Mouse (Mus musculus) macrophage (primary cell): Measurements from ENCODE around the gene Plppr1. TPM values are rescaled to one million over a fixed set of nuclear protein-coding genes. Genes with fewer than 3 reads are reported as not detected.
"Not testable (repeated sequence)": the region's sequence is repeated elsewhere in the genome, so short reads cannot be mapped to it uniquely, and the experiment has no call there.

Source experiments
- H3K27ac ChIP-seq: fragments of 350-480 bp; formaldehyde crosslinking; 2 replicates; pipeline ENCODE4 v1.9.0; 2021
- H3K36me3 ChIP-seq: fragments of 350-480 bp; formaldehyde crosslinking; 2 replicates; pipeline ENCODE4 v1.9.0; 2021; ENCODE audit errors: inconsistent target
- H3K4me3 ChIP-seq: fragments of 350-480 bp; formaldehyde crosslinking; 2 replicates; pipeline ENCODE4 v1.9.0; 2021; ENCODE audit errors: inconsistent target
- H3K79me2 ChIP-seq: fragments of 350-480 bp; formaldehyde crosslinking; 2 replicates; pipeline ENCODE4 v1.9.0; 2021; ENCODE audit errors: inconsistent target
- WGBS: methylation state at CpG from one replicate; pipeline ENCODE4 v1.1.7; 2026; ENCODE audit warnings: inconsistent platforms; ENCODE audit not compliant: missing documents; 5-methylcytosine and 5-hydroxymethylcytosine counted together
- polyA plus RNA-seq: library from polyadenylated mRNA; stranded (reverse); fragments of 250-400 nt; gene quantifications from 3 replicates; pipeline ENCODE4 v1.2.4, GENCODE M21; 2018; ENCODE audit warnings: inconsistent platforms

Gene Plppr1
- polyA plus RNA-seq, 1 experiment from 2014 or later, result not detected

DNA sequence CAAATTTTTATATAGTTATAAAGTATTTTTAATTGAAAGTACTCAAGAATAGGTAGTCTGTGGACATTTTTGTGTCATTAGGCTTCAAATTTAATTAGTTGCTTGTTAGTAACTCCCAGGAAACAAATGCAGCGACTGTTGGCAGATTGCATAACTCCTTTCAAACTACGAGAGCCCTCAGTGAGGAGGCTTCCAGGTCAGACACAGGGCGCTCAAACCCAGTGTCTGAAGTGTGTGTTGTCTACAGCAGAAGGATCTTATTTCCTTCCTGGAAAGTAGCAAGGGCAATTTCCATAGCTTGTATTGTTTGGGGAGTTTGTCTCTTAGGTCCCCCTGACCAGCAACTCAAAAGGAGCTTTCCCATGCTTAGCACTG, 173.9 kb downstream of the Plppr1 start:
- Histone ChIP-seq H3K36me3 (no peaks in the 10 kb centered on the region), H3K27ac (no peak overlapping the region), H3K4me3 (no peak overlapping the region), H3K79me2 (no peaks in the 10 kb centered on the region)
- 10% methylated on average over 3 of the region's 3 CpGs for whole genome bisulfite sequencing

DNA sequence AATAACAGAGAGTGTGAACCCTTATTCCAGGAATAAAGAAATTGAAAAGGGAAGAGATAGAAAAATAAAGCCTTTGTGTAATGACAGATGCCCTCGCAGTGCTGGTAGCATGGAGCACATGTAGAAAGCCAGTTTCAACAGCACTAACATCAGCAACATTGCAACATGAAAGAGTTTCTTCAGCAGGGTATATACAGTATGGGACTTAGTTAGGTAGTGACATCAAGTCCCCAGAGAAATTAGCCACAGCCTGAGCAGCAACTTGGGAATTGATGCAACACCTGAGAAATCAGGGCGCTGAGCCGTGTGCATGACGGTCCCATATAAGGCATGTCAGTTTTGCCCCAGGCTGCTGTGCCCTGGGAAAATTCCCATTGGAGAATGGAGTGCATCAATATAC, 179.0 kb downstream of the Plppr1 start:
- Histone ChIP-seq H3K36me3 (no peaks in the 10 kb centered on the region), H3K79me2 (no peaks in the 10 kb centered on the region), H3K4me3 (no peak overlapping the region), H3K27ac (no peak overlapping the region)
- WGBS, result 91% methylated on average over 4 of the region's 4 CpGs

DNA sequence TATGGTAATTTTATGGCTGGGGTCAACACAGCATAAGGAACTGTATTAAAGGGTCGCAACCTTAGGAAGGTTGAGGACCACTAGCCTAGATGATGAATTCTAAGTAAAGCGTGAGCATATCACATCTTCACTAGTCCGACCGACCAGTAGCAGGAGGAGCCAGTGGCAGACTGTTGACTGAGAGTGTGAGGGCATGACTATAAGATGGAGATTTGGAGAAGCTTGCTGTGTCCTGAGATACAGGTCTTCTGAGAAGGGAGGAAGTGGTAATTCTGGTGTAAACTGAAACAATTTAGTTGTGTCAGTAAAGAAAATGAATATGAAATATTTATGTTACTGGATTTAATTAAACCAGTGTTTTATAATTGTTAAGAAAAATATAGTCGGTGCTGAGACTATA, 180.4 kb downstream of the Plppr1 start:
- no peak overlapping the region for H3K4me3 ChIP-seq
- no peaks in the 10 kb centered on the region for H3K79me2 ChIP-seq
- no peaks in the 10 kb centered on the region for H3K36me3 ChIP-seq
- no peak overlapping the region for H3K27ac ChIP-seq
- WGBS, result 46% methylated on average over 5 of the region's 5 CpGs

DNA sequence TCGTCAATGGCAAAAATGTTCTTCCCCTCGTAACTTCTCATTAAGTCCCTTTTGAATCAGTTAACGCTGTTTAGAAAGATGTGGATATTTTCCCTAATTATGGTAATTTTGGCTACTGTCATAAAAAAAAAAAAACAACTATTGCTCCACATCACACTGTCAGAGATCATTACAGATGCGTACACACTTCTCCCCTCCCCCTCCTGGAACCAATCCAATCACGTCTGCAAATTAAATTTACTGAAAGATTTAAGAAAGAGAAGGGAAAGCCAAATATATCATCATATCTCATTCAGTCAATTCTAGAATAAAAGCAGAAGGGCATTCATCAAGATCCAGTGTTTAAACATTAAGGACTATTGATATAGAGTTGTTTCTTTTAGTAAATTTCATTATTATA, 185.7 kb downstream of the Plppr1 start:
- Histone ChIP-seq H3K4me3 (no peak overlapping the region), H3K79me2 (no peaks in the 10 kb centered on the region), H3K36me3 (no peaks in the 10 kb centered on the region), H3K27ac (no peak overlapping the region)
- WGBS, result 54% methylated on average over 5 of the region's 5 CpGs

DNA sequence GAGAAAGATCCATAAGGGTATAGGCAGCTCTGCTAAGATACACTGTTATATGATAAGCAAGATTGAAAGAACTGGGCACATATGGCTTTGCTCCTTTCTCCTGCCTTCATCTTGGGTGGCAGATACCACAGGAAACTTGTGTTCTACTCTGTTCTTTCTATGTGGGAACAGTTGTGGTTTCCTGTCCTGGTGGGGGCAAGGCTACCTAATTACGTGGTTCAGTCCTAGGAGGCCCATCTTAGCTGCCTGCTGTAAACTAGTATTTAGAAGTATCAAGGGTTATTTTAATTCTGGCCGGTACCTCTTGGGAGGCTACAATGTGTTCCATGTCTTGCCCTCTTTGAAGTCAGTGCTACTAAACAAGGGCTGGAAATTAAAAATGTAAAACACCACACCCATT, 186.2 kb downstream of the Plppr1 start:
- Histone ChIP-seq H3K27ac (no peak overlapping the region), H3K4me3 (no peak overlapping the region), H3K79me2 (no peaks in the 10 kb centered on the region), H3K36me3 (no peaks in the 10 kb centered on the region)
- WGBS, result 3% methylated on average over 2 of the region's 2 CpGs

DNA sequence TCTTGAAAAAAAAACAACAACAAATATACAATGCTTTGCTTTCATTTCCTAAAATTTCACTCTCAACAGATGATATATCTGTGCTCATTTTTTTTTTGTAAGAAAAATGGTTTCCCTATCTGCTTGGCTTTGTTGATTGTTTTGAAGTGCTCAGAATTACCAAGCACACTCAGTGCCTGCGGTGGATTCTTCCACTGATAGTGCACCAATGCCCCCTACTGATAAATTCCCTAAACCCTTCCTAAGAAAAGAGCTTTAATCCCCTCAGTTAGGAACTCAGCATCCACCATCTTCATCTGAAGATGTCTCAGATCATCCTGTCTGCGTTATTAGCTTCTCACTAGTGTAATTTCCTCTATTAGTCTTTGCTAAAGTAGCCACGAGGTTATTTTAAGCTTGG, 192.2 kb downstream of the Plppr1 start:
- WGBS, result 36% methylated on average over 3 of the region's 3 CpGs
- H3K4me3 ChIP-seq, result no peak overlapping the region
- H3K79me2 ChIP-seq, result no peaks in the 10 kb centered on the region

DNA sequence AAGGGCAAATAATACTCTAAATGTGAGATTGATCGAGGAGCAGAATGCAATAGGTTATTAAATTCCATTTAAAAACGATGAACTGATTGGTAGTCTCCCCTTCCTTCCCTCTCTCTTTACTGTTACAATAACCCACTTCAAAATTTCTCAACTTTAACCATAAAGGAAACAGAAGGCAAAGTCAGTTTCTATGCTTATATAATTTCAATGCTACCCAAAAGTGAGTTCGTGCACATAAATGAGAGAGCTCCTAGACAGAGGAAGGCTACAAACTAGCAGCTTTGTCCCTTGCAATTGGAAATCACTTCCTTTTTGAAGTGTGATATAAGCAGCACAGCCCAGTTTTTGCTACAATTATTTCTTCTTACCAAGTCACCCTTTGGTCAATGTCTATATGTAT, 193.1 kb downstream of the Plppr1 start:
- Histone ChIP-seq H3K4me3 (no peak overlapping the region), H3K79me2 (no peaks in the 10 kb centered on the region), H3K27ac (no peak overlapping the region), H3K36me3 (no peaks in the 10 kb centered on the region)
- 0% methylated on average over 3 of the region's 3 CpGs for WGBS

More for the DNA sequence above, 192.2 kb downstream of the Plppr1 start:
- Histone ChIP-seq H3K27ac (no peak overlapping the region), H3K36me3 (no peaks in the 10 kb centered on the region)

DNA sequence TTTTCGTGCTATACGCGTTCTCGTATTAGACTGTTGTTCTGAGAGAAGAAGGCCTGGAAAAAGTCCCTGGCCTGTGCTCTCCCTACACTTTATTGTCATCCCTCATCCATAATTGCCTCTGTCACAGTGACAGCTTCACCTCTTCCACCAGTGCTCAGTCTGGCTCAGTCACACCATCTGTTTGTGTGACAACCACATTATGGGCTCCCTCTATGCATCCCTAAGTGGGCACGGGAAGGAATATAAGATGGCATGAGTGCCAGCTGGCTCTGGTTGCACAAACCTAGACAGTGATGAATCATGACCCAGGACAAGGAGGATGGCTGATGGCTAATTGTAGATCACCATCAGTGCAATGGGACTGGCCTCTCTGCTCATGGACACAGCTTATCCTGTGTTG, 219.4 kb downstream of the Plppr1 start:
- H3K36me3 ChIP-seq, result no peaks in the 10 kb centered on the region
- WGBS, result 84% methylated on average over 5 of the region's 5 CpGs
- no peak overlapping the region for H3K4me3 ChIP-seq
- H3K79me2 ChIP-seq, result no peaks in the 10 kb centered on the region
- no peak overlapping the region for H3K27ac ChIP-seq

DNA sequence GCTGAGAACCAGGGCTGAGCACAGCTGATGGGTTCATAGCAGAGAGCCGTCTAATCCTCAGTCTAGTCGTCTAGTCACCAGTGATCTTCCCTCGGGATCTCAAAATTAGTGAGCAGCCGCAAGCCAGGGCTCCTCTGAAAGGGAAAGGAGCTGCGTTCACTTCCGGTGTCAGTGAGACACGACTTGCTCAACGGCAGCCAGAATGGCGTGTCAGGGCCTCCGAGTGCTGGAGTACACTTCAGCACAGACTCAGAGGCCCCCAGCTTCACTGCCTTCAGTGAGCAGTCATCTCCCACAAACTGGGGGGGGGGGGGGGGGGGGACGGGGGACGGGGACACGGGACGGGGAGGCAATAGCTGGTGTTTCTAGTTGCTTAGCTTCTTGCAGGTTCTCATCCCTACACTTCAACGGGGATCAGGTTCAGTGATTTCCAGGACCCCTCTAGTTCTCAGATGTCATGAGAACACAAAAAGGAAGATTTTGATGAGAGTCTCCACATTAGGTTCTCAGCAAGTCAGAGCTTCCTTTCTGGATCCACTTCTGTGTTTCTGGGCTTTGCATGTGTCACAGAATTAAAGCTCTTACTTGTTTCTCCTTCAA, 225.7 kb downstream of the Plppr1 start:
- H3K36me3 ChIP-seq, result no peaks in the 10 kb centered on the region
- H3K27ac ChIP-seq, result no peak overlapping the region
- no peaks in the 10 kb centered on the region for H3K79me2 ChIP-seq
- WGBS, result 98% methylated on average over 6 of the region's 15 CpGs
- H3K4me3 ChIP-seq, result no peak overlapping the region

DNA sequence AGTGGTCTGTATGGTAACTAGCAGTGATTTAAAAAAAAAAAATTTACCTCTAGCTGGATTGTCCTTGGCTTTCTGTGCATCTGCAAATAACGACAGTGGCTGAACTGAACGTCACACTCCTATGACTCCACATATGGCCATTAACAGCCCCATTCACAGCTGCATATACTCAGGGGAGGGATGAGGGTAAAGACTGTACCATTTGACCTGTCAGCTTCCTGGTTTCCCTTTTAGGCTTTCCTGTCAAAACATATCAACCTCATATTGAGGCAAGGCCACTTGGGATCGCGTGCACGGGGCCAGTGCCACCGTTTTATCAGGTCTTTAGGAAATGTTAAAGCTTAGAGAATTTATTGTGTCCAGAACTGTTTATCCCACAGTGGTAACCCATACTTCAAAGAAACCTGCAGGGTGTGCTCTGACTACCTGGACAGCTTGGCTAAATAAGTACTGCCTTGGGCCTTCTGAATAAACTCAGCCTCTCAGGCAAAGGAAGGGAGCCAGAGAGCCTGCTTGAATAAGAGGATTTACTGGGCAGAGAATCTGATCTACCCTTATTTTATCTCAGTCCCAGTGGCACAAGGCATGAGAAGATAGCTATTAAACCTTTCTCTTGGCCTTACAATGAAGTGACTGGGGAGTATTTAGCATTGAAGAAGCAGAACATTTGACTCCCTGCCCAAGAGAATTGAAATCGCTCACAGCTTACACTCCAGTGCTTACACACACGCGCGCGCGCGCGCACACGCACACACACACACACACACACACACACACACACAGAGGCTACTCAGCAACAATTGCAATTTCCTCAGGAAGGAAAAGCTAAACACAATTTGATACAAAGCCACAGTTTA, 226.5 kb downstream of the Plppr1 start:
- no peak overlapping the region for H3K4me3 ChIP-seq
- 69% methylated on average over 15 of the region's 15 CpGs for WGBS

DNA sequence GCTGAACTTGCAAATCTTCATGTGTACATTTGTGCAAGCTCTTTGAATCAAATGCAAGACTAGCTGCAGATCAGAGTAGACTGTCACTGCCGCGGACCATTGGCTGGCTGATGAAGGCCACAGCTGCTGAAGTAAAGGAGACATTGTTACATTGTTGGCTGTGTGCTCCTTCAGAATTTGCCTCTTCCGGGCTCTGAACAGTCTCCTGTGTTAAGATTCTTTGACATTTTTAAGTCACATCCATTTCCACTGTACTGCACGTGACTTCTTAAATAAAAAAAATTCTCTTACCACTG, 227.1 kb downstream of the Plppr1 start:
- WGBS, result 25% methylated on average over 4 of the region's 4 CpGs
- Histone ChIP-seq H3K36me3 (no peaks in the 10 kb centered on the region), H3K79me2 (no peaks in the 10 kb centered on the region), H3K27ac (no peak overlapping the region), H3K4me3 (no peak overlapping the region)

More for the DNA sequence above, 226.5 kb downstream of the Plppr1 start:
- H3K27ac ChIP-seq, result no peak overlapping the region
- H3K36me3 ChIP-seq, result no peaks in the 10 kb centered on the region
- H3K79me2 ChIP-seq, result no peaks in the 10 kb centered on the region

DNA sequence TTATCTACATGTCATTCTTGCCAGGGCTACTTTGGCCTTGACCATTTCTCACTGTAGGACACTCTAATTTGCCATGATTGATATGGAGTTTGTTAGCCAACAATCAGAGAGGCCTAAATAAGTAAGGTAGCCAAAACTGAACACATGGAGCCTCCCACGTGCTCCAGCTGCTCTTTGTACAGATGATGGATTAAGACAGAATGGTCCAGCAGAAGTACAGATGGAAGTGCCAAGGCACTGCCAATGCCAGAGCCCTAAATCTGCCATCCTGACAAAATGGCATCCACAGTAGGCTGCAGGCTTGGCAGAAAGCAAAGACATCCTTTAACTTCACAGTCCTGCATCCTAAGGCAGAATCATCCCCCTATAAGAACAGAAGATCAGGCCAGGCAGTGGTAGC, 237.4 kb downstream of the Plppr1 start:
- no peak overlapping the region for H3K4me3 ChIP-seq
- no peaks in the 10 kb centered on the region for H3K79me2 ChIP-seq
- H3K27ac ChIP-seq, result no peak overlapping the region
- WGBS, result 73% methylated on average over 1 of the region's 1 CpGs
- no peaks in the 10 kb centered on the region for H3K36me3 ChIP-seq

DNA sequence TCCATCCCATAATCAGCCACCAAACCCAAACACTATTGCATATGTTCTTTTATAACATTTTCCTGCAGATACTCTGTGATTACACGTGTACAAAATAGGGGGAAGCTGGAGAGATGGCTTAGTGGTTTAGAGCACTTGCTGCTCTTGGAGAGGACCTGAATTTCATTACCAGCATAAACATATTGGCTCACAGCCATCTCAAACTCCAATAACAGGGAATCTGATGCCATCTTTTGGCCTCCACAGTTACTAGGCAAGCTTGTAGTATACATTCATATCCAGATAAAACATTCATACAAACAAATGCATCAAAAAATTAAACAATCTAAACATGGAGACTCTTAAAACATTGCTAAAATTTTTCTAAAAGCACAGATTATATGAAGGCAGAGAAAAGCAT, 240.5 kb downstream of the Plppr1 start:
- Histone ChIP-seq H3K4me3 (no peak overlapping the region), H3K27ac (no peak overlapping the region), H3K36me3 (no peaks in the 10 kb centered on the region), H3K79me2 (no peaks in the 10 kb centered on the region)
- WGBS, result 25% methylated on average over 1 of the region's 1 CpGs

DNA sequence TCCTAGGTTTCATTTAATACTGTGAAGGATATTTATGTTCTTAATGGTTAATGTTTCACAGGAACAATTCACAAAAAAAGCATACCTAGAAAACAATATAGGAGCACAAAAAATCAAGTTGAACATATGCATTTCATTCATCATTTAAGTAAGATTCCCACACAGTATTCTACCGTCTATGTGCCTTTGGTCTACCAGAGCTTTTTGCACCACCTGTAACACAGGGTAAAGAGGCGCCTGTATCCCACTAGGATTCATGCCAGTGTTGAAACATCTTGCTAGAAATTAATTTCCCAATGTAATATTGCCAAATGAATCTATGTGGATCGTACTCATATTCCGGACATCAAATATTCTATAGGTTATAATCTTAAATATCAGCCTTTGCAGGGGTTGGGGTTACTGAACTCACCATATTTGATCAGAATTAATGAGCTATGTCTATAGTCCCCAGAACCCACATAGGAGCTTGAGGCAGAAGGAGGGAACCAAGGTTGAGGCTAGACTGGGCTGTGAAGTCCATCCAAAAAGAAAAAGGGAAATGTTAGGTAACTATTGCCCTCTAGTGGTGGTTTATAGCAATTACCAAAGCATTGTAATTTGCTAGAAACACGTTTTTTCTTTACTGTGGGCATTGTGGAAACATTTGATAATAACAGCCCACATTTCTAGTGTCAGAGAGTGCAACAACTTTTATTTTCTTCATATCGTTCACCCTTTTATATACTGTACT, 263.0 kb downstream of the Plppr1 start:
- 71% methylated on average over 6 of the region's 6 CpGs for WGBS
- no peak overlapping the region for H3K27ac ChIP-seq
- H3K36me3 ChIP-seq, result no peaks in the 10 kb centered on the region
- H3K79me2 ChIP-seq, result no peaks in the 10 kb centered on the region
- H3K4me3 ChIP-seq, result no peak overlapping the region

DNA sequence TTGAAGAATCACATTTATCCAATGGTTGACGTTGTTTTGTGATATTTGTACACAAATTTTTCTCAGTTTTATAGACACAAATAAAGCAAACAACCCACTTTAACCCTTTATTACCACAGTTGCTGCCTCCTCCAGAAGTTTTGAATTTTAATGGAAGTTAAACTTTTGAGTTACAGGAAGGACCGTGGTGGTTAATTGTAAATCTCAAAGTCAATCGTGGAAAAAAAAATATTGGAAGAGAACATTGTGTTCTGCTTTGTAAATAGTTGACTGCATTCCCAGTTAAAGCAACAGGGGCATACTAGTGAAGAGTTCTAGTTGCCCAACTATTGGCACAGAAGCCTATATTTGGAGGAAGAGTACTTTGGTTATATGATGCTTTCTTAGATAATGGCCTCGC, 278.9 kb downstream of the Plppr1 start:
- no CpG with 5 or more reads among the region's 4 CpGs for WGBS
- not testable (repeated sequence) for H3K36me3 ChIP-seq, H3K4me3 ChIP-seq, H3K27ac ChIP-seq, H3K79me2 ChIP-seq
